In genomic region chr1:55210202-55210965, GRCm38 (mm10) we compare ENCODE assay signal across 9 mouse cellular contexts. TPM values are rescaled to one million over a fixed set of nuclear protein-coding genes. Genes with fewer than 3 reads are reported as not detected.
DNase-seq lines count a peak whose midpoint lies in the region; ATAC-seq and TF ChIP-seq lines count a peak whose summit lies in the region.
"Had no signal": no experiment of that assay in that cellular context is flagged by ENCODE, and none has a peak within 500 bp of the region (broad histone marks: within the 10 kb centered on the region; RNA-seq: fewer than 3 reads in every experiment).

No protein-coding gene starts in this region.

- no peaks in the 10 kb centered on the region for H3K9me3 ChIP-seq in hindbrain, embryonic 10.5 days
- no peaks in the 10 kb centered on the region for H3K9me3 ChIP-seq in hindbrain, embryonic 16.5 days (ENCODE audit: control insufficient read depth, low read length)
- no peaks in the 10 kb centered on the region for H3K9me3 ChIP-seq in limb, embryonic 13.5 days
- H3K9me3 ChIP-seq in stomach, embryonic 16.5 days (replicated peaks; ENCODE audit: control insufficient read depth, low read length) = no peaks in the 10 kb centered on the region

- ATAC-seq in hindbrain, embryonic 16.5 days = no peak
- peak; percentile 69 for ATAC-seq in activated CD4-positive, CD25-positive, alpha-beta regulatory T cell, adult 4 months
- ATAC-seq in limb, embryonic 13.5 days (ENCODE audit: low FRiP score, low read depth) = peak; percentile 73
- peak; percentile 21; the same call in 1 of the 2 replicates for ATAC-seq in stomach, embryonic 16.5 days (ENCODE audit: insufficient read depth, low FRiP score)

- H3K36me3 ChIP-seq in hindbrain, embryonic 10.5 days = no peaks in the 10 kb centered on the region
- H3K36me3 ChIP-seq in hindbrain, embryonic 16.5 days (ENCODE audit: control insufficient read depth, insufficient read depth, low read length) = no peaks in the 10 kb centered on the region
- H3K36me3 ChIP-seq in limb, embryonic 13.5 days = peaks cover 49% of the 10 kb centered on the region
- no peaks in the 10 kb centered on the region for H3K36me3 ChIP-seq in stomach, embryonic 16.5 days (ENCODE audit: control insufficient read depth, insufficient read depth, low read length)

- WGBS in hindbrain, embryonic 10.5 days = 48% methylated on average over 12 of the region's 12 CpGs
- WGBS in hindbrain, embryonic 16.5 days = 55% methylated on average over 12 of the region's 12 CpGs
- WGBS in limb, embryonic 13.5 days = 24% methylated on average over 12 of the region's 12 CpGs
- WGBS in stomach, embryonic 16.5 days = 51% methylated on average over 12 of the region's 12 CpGs

- TF ChIP-seq CTCF in left cerebral cortex, adult 2 months (IDR thresholded peaks at IDR 0.05) = no peak

- 0 out of 2 replicates have a peak overlapping the region, but pooled peaks have one; percentile 29 for H3K27ac ChIP-seq in hindbrain, embryonic 10.5 days
- H3K27ac ChIP-seq in hindbrain, embryonic 16.5 days (ENCODE audit: low read depth, low read length) = no peak overlapping the region; the same call in 1 of the 2 replicates
- H3K27ac ChIP-seq in limb, embryonic 13.5 days = peak overlapping the region; percentile 52; the same call in 1 of the 2 replicates
- peak overlapping the region; percentile 1; the same call in 1 of the 2 replicates for H3K27ac ChIP-seq in stomach, embryonic 16.5 days (ENCODE audit: low read length)
- no peak overlapping the region for H3K27ac ChIP-seq in left cerebral cortex, adult 2 months

- intact Hi-C loops in left cerebral cortex, adult 2 months (cut with DNase I) = no loop called here

- no peak for DNase-seq in hindbrain, embryonic 10.5 days (ENCODE audit: low spot score)
- no peak for DNase-seq in layer of hippocampus, adult 8-10 months (ENCODE audit: low spot score in 2 of 2)
- no peak for DNase-seq in adrenal gland, postnatal 10 days
- no peak for DNase-seq in left cerebral cortex, adult 2 months (ENCODE audit: extremely low spot score in 1 of 2, low spot score in 2 of 2)
- DNase-seq: right cerebral cortex, postnatal 25 days had no signal

- no peak overlapping the region for H3K4me3 ChIP-seq in hindbrain, embryonic 10.5 days
- H3K4me3 ChIP-seq in hindbrain, embryonic 16.5 days (ENCODE audit: low read length) = no peak overlapping the region
- H3K4me3 ChIP-seq in limb, embryonic 13.5 days = no peak overlapping the region
- no peak overlapping the region for H3K4me3 ChIP-seq in stomach, embryonic 16.5 days (replicated peaks; ENCODE audit: low read length)
- no peak overlapping the region for H3K4me3 ChIP-seq in left cerebral cortex, adult 2 months

- peaks cover 23% of the 10 kb centered on the region for H3K4me1 ChIP-seq in hindbrain, embryonic 10.5 days (replicated peaks)
- H3K4me1 ChIP-seq in hindbrain, embryonic 16.5 days (ENCODE audit: control insufficient read depth, insufficient read depth, low read depth, low read length) = no peaks in the 10 kb centered on the region
- H3K4me1 ChIP-seq in limb, embryonic 13.5 days = peaks cover 14% of the 10 kb centered on the region
- H3K4me1 ChIP-seq in stomach, embryonic 16.5 days (ENCODE audit: control insufficient read depth, insufficient read depth, low read length) = peaks cover 2% of the 10 kb centered on the region; the same call in 1 of the 2 replicates

- H3K4me2 ChIP-seq in hindbrain, embryonic 16.5 days (ENCODE audit: low read length) = no peak overlapping the region
- H3K4me2 ChIP-seq in limb, embryonic 13.5 days (replicated peaks) = no peak overlapping the region; the same call in 1 of the 2 replicates
- no peak overlapping the region for H3K4me2 ChIP-seq in stomach, embryonic 16.5 days (ENCODE audit: low read depth, low read length)

- no peak overlapping the region for H3K9ac ChIP-seq in hindbrain, embryonic 16.5 days (ENCODE audit: low read depth, low read length)
- H3K9ac ChIP-seq in limb, embryonic 13.5 days = no peak overlapping the region
- H3K9ac ChIP-seq in stomach, embryonic 16.5 days (ENCODE audit: low read length) = no peak overlapping the region; the same call in 1 of the 2 replicates

- H3K27me3 ChIP-seq in hindbrain, embryonic 10.5 days (ENCODE audit: insufficient read depth, poor library complexity, severe bottlenecking) = peaks cover 4% of the 10 kb centered on the region; the same call in 1 of the 2 replicates
- no peaks in the 10 kb centered on the region for H3K27me3 ChIP-seq in hindbrain, embryonic 16.5 days (replicated peaks; ENCODE audit: control insufficient read depth, insufficient read depth, low read length)
- no peaks in the 10 kb centered on the region for H3K27me3 ChIP-seq in limb, embryonic 13.5 days
- no peaks in the 10 kb centered on the region for H3K27me3 ChIP-seq in stomach, embryonic 16.5 days (ENCODE audit: control insufficient read depth, insufficient read depth, low read length)

RNA-seq across cellular contexts. Expression of gene Rftn2, which starts 16.2 kb away (rescaled TPM):
- 7.3 and 8.5 TPM in 2 replicates for polyA plus RNA-seq in hindbrain, embryonic 10.5 days (2016; fragmentation: Nextera tagmentation; extraction: Ambion mirVana)
- 13.0 and 15.5 TPM in 2 replicates for polyA plus RNA-seq in hindbrain, embryonic 16.5 days (2015; fragmentation: Nextera tagmentation; extraction: Ambion mirVana)
- 1 to 10 TPM; 2.8 to 3.5 TPM for polyA plus RNA-seq in activated CD4-positive, CD25-positive, alpha-beta regulatory T cell, adult 4 months (2017; shearing (Covaris generic))
- 34.5 and 37.0 TPM in 2 replicates for polyA plus RNA-seq in limb, embryonic 13.5 days (2015; fragmentation: Nextera tagmentation; extraction: Ambion mirVana)
- polyA plus RNA-seq in stomach, embryonic 16.5 days (2015; fragmentation: Nextera tagmentation; extraction: Ambion mirVana) = 8.4 and 10.6 TPM in 2 replicates
- total RNA-seq in layer of hippocampus, adult 8-10 months (2022) = 10 to 100 TPM; 32.0 to 37.6 (median 32.9) TPM
- 10 to 100 TPM; 14.2 to 19.7 TPM for total RNA-seq in adrenal gland, postnatal 10 days (2021)
- 10 to 100 TPM; 20.2 to 23.6 TPM for total RNA-seq in left cerebral cortex, adult 2 months (2021)

RNA-seq across cellular contexts. Expression of gene Mars2, which starts 26.6 kb away (rescaled TPM):
- polyA plus RNA-seq in hindbrain, embryonic 10.5 days (2016; fragmentation: Nextera tagmentation; extraction: Ambion mirVana) = 2.7 and 3.2 TPM in 2 replicates
- polyA plus RNA-seq in hindbrain, embryonic 16.5 days (2015; fragmentation: Nextera tagmentation; extraction: Ambion mirVana) = 3.5 and 3.7 TPM in 2 replicates
- polyA plus RNA-seq in activated CD4-positive, CD25-positive, alpha-beta regulatory T cell, adult 4 months (2017; shearing (Covaris generic)) = 1 to 10 TPM; 2.6 to 2.7 TPM
- polyA plus RNA-seq in limb, embryonic 13.5 days (2015; fragmentation: Nextera tagmentation; extraction: Ambion mirVana) = 2.5 and 2.7 TPM in 2 replicates
- polyA plus RNA-seq in stomach, embryonic 16.5 days (2015; fragmentation: Nextera tagmentation; extraction: Ambion mirVana) = 3.9 TPM in 2 replicates
- 1 to 10 TPM; 8.3 to 9.0 (median 8.6) TPM for total RNA-seq in layer of hippocampus, adult 8-10 months (2022)
- 1 to 10 TPM; 5.0 to 5.8 TPM for total RNA-seq in adrenal gland, postnatal 10 days (2021)
- 10 to 100 TPM; 10.2 to 10.7 TPM for total RNA-seq in left cerebral cortex, adult 2 months (2021)

Comparison
In these comparisons a context has a peak if more than half of its experiments do, and no peak if none do; other contexts are left out.
1. H3K27ac ChIP-seq: peak in hindbrain, embryonic 10.5 days (single experiment), limb, embryonic 13.5 days (single experiment) and stomach, embryonic 16.5 days (single experiment); none in hindbrain, embryonic 16.5 days (single experiment) and left cerebral cortex, adult 2 months (single experiment).